Mouse (Mus musculus): ENCODE measurements around the gene Fem1a.

Fem1a gene

GRCm38 (mm10) chr17:56278340-56278739, 21.7 kb downstream of the Fem1a start:
- DNase-seq (ENCODE audit: low spot score) = no peak

- DNase-seq (ENCODE audit: low spot score) = no peak
Observed at GRCm38 (mm10) chr17:56279481-56280155, 23.0 kb downstream of the Fem1a start.

- DNase-seq (ENCODE audit: low spot score) = no peak
Observed at GRCm38 (mm10) chr17:56281193-56281592, 24.6 kb downstream of the Fem1a start.

DNA sequence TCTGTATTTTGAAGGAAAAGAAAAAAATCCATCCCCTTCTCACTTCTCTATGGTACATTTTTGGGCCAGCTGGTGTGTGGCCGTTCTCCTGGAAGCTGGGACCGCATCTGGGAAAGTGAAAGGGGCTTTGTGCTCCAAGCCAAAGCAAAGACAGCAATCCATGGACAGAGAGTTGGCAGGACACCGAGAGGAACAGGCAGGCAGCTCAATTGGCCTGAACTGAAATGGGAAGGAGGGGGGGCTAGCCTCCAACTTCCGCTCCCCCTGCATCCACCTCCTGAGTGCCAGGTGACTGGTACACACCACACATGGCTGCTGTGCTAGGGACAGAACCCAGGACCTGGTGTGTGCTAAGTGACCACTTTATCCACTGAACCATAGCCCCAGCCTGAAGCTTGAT, 26.2 kb downstream of the Fem1a start:
- DNase-seq (ENCODE audit: low spot score) = no peak

- DNase-seq (ENCODE audit: low spot score) = no peak
Observed at GRCm38 (mm10) chr17:56283316-56283715, 26.7 kb downstream of the Fem1a start.

DNA sequence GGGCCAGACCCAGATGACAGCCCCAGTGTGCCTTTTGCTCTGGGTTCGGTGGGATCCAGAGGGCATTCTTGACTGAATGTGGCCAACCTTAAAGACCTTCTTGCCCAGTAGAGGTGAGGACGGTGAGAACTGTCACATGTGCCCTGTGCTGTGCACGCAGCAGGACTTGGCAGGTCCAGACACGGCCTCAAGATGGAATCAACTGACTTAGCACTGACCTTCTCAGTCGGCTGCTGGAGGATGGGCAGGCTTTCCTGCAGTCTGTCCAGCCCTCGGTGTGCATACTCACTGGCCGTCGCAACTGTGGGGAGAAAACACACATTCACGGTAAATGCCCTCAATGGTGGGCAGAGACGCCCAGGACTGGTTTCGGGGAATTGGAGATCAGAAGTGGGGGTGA, 29.4 kb downstream of the Fem1a start:
- DNase-seq (ENCODE audit: low spot score) = no peak

- no peak for DNase-seq (ENCODE audit: low spot score)
Observed at GRCm38 (mm10) chr17:56287830-56288229, 31.2 kb downstream of the Fem1a start.

DNA sequence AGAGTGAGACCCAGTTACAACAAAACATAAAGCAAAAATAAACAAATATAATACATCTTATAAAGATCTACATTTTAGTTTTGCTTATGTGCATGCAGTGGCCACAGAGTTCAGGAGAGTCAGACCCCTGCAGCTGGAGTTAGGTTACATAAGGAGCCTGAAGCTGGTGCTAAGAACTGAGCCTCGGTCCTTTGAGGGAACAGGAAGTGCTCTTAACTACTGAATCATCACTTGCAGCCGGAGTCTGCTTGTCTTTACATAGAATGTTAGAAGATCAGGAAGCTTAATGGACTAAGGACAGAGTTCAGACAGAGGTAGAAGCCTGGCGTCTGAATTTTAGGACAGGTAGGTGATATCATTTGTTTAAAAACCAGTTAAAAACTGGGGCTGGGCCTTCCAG, 32.3 kb downstream of the Fem1a start:
- no peak for DNase-seq (ENCODE audit: low spot score)

GRCm38 (mm10) chr17:56289371-56290331, 33.0 kb downstream of the Fem1a start:
- no peak for DNase-seq (ENCODE audit: low spot score)

DNA sequence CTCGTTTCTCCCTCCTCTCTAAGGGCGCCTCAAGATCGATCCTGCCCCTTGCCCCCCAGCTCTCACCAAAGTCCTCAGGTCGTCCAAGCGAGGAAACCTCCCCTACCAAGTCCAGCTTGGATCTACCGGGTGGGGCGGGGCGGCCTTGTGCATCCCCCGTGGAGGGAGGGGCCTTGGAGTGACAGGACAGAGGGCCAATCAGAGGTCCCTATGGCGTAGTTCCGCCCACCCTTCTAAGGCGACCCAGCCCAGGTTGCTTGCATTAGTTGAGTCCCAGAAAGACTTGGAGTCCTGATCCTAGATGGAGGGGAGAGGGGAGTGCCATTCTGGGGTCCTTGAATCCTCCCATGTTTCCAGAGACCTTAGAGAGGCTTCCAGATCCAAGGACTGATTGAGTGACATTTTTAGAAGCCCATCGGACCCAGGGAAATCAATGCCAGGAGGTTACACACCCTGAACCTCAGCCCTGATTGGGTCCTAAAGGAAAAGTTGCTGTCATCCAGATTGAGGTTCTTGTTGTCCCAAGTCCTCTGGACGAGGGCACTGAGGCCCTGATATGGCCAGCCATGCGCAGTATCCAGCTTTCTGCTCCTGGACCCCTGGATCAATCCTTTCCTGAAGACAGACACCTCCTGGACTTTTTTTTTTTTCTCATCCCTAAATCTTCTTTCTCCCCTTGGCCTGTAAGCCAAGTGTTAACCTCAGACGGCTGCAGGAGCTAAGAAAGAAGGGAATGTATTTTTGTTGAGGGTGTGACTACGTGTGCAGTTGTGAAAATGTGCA, 34.0 kb downstream of the Fem1a start:
- no peak for DNase-seq (ENCODE audit: low spot score)

DNA sequence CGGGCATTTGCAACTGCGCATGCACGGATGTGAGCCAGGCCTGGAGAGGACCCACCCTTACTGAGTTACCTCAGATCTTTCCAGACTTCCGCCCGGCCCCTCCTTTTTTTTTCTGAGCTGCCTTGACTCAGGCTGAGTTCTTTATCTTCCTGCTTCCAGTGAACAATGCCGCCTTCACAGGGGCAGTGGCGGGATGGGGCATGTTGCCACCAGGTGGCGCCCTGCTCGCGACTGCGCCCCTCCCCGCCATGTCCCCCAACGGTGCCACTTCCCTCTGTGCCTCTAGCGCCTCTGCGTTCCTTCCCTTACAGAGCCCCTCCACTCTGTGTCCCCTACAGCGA, 34.5 kb downstream of the Fem1a start:
- DNase-seq (ENCODE audit: low spot score) = peak; percentile 59

DNA sequence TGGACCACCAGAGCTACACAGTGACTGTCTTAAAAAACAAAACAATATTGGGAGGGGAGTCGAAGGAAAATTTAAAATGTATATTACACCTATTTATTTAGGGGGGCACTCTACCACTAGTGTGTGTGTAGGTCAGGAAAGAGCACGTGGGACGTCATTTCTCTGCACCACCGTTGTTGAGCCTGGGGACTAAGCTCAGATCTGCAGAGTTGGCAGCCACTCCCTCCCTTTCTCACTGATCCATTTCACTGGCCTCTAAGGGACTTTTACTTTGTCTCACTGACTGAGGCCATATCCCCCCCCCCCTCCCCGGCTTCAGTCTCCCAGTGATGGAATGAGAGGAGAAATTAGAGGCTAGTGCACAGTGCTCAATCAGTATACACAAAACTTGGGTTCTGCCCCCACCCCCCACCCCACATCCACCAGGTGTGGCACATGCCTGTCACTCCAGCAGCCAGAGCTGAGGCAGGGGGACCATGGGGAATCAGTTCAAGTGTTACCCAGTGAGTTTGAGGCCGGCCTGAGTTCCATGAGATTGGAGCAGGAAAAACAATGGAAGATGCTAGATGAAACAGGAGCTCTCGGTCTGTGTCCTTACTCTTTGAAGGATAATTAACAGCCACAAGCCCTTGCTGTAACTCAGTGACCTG, 35.3 kb downstream of the Fem1a start:
- DNase-seq (ENCODE audit: low spot score) = no peak

- no peak for DNase-seq (ENCODE audit: low spot score)
Observed at GRCm38 (mm10) chr17:56292531-56293222, 36.1 kb downstream of the Fem1a start, which contains the start of gene Plin3. Gene Plin3, minus strand, starts transcription at chr17:56292873.

DNA sequence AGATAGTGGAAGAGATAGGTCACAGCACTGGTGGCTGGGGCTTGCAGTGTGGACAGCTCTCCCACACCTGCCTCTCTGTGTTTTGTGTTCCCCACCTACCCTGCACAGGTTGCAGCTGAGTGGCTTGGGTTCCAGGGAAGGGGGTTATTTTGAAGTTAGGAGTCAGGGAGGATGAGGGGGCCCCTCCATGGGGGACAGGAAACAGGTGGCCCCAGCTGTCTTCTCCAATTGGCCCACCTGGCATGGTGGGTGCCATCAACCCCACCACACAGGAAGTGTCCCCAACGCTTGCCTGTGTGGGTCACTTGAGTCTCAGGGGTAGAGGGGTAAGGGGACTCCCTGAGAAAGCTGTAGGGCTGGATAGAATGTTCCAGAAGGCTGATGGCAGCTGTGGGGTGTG, 36.7 kb downstream of the Fem1a start:
- no peak for DNase-seq (ENCODE audit: low spot score)

GRCm38 (mm10) chr17:56294241-56294640, 37.6 kb downstream of the Fem1a start:
- DNase-seq (ENCODE audit: low spot score) = no peak

- DNase-seq (ENCODE audit: low spot score) = no peak
Observed at GRCm38 (mm10) chr17:56296201-56296600, 39.6 kb downstream of the Fem1a start.

DNA sequence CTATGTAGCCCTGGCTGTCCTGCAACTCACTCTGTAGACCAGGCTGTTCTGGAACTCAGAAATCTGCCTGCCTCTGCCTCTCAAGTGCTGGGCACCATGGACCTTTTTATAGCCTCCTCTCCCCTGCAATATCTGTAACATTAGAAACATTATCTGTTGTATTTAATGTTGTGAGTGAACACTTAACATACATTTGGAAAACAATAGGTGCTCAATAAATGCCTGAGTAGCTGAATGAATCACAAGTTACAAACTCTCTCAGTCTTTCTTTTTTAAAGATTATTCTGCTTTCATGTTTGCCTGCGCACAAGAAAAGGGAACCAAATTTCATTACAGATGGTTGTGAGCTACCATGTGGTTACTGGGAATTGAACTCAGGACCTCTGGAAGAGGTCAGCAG, 41.6 kb downstream of the Fem1a start:
- no peak for DNase-seq (ENCODE audit: low spot score)

DNA sequence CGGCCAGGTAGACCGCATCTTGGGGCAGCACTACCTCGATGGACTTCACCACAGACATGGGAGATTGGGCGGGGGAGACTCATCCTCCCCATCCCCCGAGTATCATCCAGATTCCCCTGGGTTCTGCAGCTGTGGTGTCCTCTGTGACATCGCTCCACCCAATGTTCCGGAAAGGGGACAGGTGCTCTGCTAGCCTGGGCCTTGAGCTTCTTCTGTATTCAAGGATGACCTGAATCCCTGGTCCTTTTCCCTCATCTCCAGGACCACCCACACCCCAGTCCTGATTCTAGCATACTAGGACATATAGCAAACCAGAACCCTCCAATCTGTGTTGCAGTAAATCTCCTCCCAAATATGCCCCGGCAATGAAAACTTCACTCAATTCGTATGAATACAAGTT, 43.6 kb downstream of the Fem1a start, which contains the start of gene Arrdc5:
Arrdc5 (minus strand) TSS at position 101 of the 400 bp plus-strand sequence.
- no peak for DNase-seq (ENCODE audit: low spot score)

DNA sequence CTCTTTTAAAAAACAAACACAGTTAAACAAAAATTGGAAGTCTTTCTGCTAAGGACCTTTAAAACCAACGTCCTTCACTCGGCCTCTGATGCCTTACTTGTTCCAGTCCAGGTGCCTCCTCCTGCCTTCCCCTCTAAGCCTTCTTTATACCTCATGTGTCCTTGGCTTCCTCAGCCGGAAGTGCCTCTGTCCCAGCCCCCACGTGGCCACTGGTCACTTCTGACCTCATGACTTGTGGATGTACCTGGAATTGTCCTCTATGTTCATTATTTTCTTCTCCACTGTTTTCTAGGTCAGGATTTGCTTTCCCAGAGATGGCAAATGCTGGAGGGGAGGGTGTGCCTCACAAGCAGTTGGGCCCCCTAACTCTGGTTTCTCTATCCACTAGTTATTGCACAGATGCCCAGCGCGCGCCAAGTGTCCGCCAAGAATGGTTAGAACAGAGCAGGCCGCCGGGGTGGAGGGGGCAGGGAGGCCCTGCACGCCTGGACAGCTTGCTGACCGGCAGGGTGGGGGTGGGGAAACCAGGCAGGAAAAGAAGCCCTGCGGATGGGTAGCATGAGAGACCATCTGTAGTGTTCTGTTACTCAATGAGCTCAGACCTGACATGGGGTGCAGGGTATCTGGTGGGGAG, 45.9 kb downstream of the Fem1a start:
- DNase-seq (ENCODE audit: low spot score) = no peak

DNA sequence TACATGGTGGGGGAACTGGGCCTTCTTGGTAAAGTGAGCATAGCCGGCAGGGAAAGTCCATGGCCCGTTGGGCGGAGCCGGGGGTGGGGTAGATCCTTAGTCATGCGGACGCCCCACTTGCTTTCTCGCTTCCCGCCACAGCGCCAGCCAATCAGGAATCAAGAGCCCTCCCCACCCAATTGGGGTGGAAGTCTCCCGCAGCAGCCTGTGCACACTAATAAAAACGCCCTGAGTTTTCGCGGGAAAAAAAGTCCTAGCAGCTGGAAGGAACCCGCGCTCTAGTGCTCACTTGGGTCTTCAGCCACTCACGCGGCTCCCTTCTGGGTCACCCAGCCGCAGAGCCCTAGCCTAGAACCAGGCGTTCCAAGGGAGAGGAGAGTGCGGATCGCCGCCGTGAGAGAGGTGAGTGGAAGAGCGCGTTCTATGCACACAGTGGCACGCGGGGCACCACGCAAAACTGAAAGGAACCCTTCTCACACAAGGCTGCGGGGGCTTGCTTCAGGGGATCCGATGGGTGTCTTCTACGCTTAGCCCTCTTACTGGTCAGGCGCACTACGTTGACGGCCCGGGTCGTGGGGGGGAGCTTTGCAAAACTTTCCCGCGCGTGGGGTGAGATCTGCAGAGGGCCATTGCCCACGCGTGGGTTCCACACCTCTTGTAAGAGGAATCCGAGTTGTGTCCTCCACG, 46.7 kb downstream of the Fem1a start, which contains the start of gene Uhrf1:
Uhrf1 (plus strand) TSS at position 162 of the 687 bp plus-strand sequence.
- DNase-seq (ENCODE audit: low spot score) = no peak

Measured in layer of hippocampus, adult 9-10 months (tissue).